Mouse (Mus musculus) neural tube, embryonic 15.5 days (tissue): ENCODE measurements around the gene 4933415A04Rik. TPM values are rescaled to one million over a fixed set of nuclear protein-coding genes. Genes with fewer than 3 reads are reported as not detected.

ENCODE experiments used
- ATAC-seq: fragments of 200-750 bp; cut with Nextera tagmentation; 2 replicates; pipeline ENCODE4 v1.8.0; 2017; ENCODE audit warnings: mild to moderate bottlenecking, moderate TSS enrichment, moderate library complexity; ENCODE audit not compliant: low FRiP score
- H3K27ac ChIP-seq: fragments of 300-500 bp; sonication (generic); replicated peaks from 2 replicates; pipeline ENCODE4 v1.5.1; 2015; ENCODE audit warnings: mild to moderate bottlenecking, inconsistent platforms
- H3K27me3 ChIP-seq: fragments of 300-500 bp; sonication (generic); replicated peaks from 2 replicates; pipeline ENCODE4 v1.6.1; 2015; ENCODE audit warnings: inconsistent platforms
- H3K36me3 ChIP-seq: fragments of 300-500 bp; sonication (generic); 2 replicates; pipeline ENCODE4 v1.6.1; 2015; ENCODE audit warnings: inconsistent platforms
- H3K4me1 ChIP-seq: fragments of 300-500 bp; sonication (generic); 2 replicates; pipeline ENCODE4 v1.6.1; 2015; ENCODE audit warnings: inconsistent platforms
- H3K4me2 ChIP-seq: fragments of 300-500 bp; sonication (generic); 2 replicates; pipeline ENCODE4 v1.6.1; 2015; ENCODE audit warnings: inconsistent platforms, mild to moderate bottlenecking, moderate library complexity
- H3K4me3 ChIP-seq: fragments of 300-500 bp; sonication (generic); replicated peaks from 2 replicates; pipeline ENCODE4 v1.5.1; 2015; ENCODE audit warnings: mild to moderate bottlenecking, inconsistent platforms
- H3K9ac ChIP-seq: fragments of 300-500 bp; sonication (generic); replicated peaks from 2 replicates; pipeline ENCODE4 v1.6.1; 2015; ENCODE audit warnings: mild to moderate bottlenecking, inconsistent platforms
- H3K9me3 ChIP-seq: fragments of 300-500 bp; sonication (generic); replicated peaks from 2 replicates; pipeline ENCODE4 v1.6.1; 2016; ENCODE audit warnings: inconsistent platforms
- WGBS: fragments of 180-500 bp; shearing (Covaris S2); methylation state at CpG from one replicate; pipeline ENCODE4 v1.1.7; 2015; ENCODE audit warnings: mixed read lengths; 5-methylcytosine and 5-hydroxymethylcytosine counted together
- polyA plus RNA-seq: library from polyadenylated mRNA; unstranded; fragments of >200 nt; fragmentation: Nextera tagmentation; extraction: Ambion mirVana; gene quantifications from 2 replicates; pipeline ENCODE4 v1.2.1, GENCODE M21; 2015

The 4933415A04Rik gene
- polyA plus RNA-seq, 1 experiment from 2014 or later, result 2.7 TPM

- 78% methylated on average over 5 of the region's 5 CpGs for WGBS
- Histone ChIP-seq H3K36me3 (no peaks in the 10 kb centered on the region), H3K27ac (no peak overlapping the region), H3K4me2 (no peak overlapping the region), H3K4me3 (no peak overlapping the region), H3K9ac (no peak overlapping the region), H3K9me3 (no peaks in the 10 kb centered on the region), H3K4me1 (peaks cover 17% of the 10 kb centered on the region; the same call in 1 of the 2 replicates), H3K27me3 (no peaks in the 10 kb centered on the region)
- no peak for ATAC-seq
These were observed 23.8 kb downstream of the 4933415A04Rik start for GRCm38 (mm10) chr11:43610662-43611033.

GRCm38 (mm10) chr11:43612834-43613488 lies 26.1 kb downstream of the 4933415A04Rik start:
- Histone ChIP-seq H3K4me2 (no peak overlapping the region), H3K4me1 (peaks cover 22% of the 10 kb centered on the region), H3K27me3 (no peaks in the 10 kb centered on the region), H3K36me3 (no peaks in the 10 kb centered on the region), H3K27ac (peak overlapping the region; percentile 68), H3K9ac (no peak overlapping the region), H3K4me3 (no peak overlapping the region), H3K9me3 (no peaks in the 10 kb centered on the region)
- 20% methylated on average over 12 of the region's 12 CpGs for WGBS
- peak; percentile 76 for ATAC-seq

- Histone ChIP-seq H3K27ac (peak overlapping the region; percentile 43), H3K9ac (no peak overlapping the region), H3K4me2 (no peak overlapping the region), H3K4me1 (peaks cover 18% of the 10 kb centered on the region), H3K9me3 (no peaks in the 10 kb centered on the region), H3K27me3 (no peaks in the 10 kb centered on the region), H3K36me3 (no peaks in the 10 kb centered on the region), H3K4me3 (no peak overlapping the region)
- WGBS, result 36% methylated on average over 5 of the region's 5 CpGs
- ATAC-seq, result peak; percentile 2; the same call in 1 of the 2 replicates
These were observed 31.1 kb downstream of the 4933415A04Rik start for GRCm38 (mm10) chr11:43617924-43618323.

- Histone ChIP-seq H3K4me2 (no peak overlapping the region), H3K27ac (peak overlapping the region; percentile 43; the same call in 1 of the 2 replicates), H3K9me3 (no peaks in the 10 kb centered on the region), H3K27me3 (no peaks in the 10 kb centered on the region), H3K9ac (no peak overlapping the region), H3K36me3 (no peaks in the 10 kb centered on the region), H3K4me1 (peaks cover 13% of the 10 kb centered on the region), H3K4me3 (no peak overlapping the region)
- peak; percentile 39; the same call in 1 of the 2 replicates for ATAC-seq
- WGBS, result 32% methylated on average over 7 of the region's 7 CpGs
These were observed 31.6 kb downstream of the 4933415A04Rik start for GRCm38 (mm10) chr11:43618403-43618802.

- Histone ChIP-seq H3K27me3 (no peaks in the 10 kb centered on the region), H3K9ac (no peak overlapping the region), H3K27ac (no peak overlapping the region), H3K4me3 (no peak overlapping the region), H3K9me3 (no peaks in the 10 kb centered on the region), H3K36me3 (no peaks in the 10 kb centered on the region), H3K4me2 (no peak overlapping the region), H3K4me1 (peaks cover 22% of the 10 kb centered on the region)
- WGBS, result 79% methylated on average over 5 of the region's 5 CpGs
- ATAC-seq, result no peak
These were observed 34.9 kb downstream of the 4933415A04Rik start for GRCm38 (mm10) chr11:43621769-43622168.

- H3K4me2 ChIP-seq, result no peak overlapping the region
- WGBS, result 100% methylated on average over 1 of the region's 1 CpGs
- no peaks in the 10 kb centered on the region for H3K36me3 ChIP-seq
These were observed 37.5 kb downstream of the 4933415A04Rik start for GRCm38 (mm10) chr11:43624341-43624740.

GRCm38 (mm10) chr11:43626300-43626926 lies 39.6 kb downstream of the 4933415A04Rik start:
- H3K27me3 ChIP-seq, result no peaks in the 10 kb centered on the region
- H3K4me1 ChIP-seq, result peaks cover 16% of the 10 kb centered on the region
- no peaks in the 10 kb centered on the region for H3K9me3 ChIP-seq
- H3K4me2 ChIP-seq, result peak overlapping the region; percentile 48
- peak; percentile 23; the same call in 1 of the 2 replicates for ATAC-seq
- H3K27ac ChIP-seq, result peak overlapping the region; percentile 65
- 10% methylated on average over 12 of the region's 12 CpGs for WGBS
- peak overlapping the region; percentile 12; the same call in 1 of the 2 replicates for H3K4me3 ChIP-seq
- H3K36me3 ChIP-seq, result no peaks in the 10 kb centered on the region
- H3K9ac ChIP-seq, result no peak overlapping the region; the same call in 1 of the 2 replicates

More at GRCm38 (mm10) chr11:43624341-43624740, 37.5 kb downstream of the 4933415A04Rik start:
- peaks cover 16% of the 10 kb centered on the region for H3K4me1 ChIP-seq
- no peaks in the 10 kb centered on the region for H3K9me3 ChIP-seq
- H3K9ac ChIP-seq, result no peak overlapping the region
- no peaks in the 10 kb centered on the region for H3K27me3 ChIP-seq
- no peak for ATAC-seq
- H3K27ac ChIP-seq, result no peak overlapping the region
- no peak overlapping the region for H3K4me3 ChIP-seq

- ATAC-seq, result peak; percentile 54; the same call in 1 of the 2 replicates
- no peaks in the 10 kb centered on the region for H3K27me3 ChIP-seq
- H3K4me3 ChIP-seq, result 0 out of 2 replicates have a peak overlapping the region, but pooled peaks have one; percentile 12
- peak overlapping the region; percentile 48 for H3K4me2 ChIP-seq
- WGBS, result 33% methylated on average over 18 of the region's 18 CpGs
- no peaks in the 10 kb centered on the region for H3K9me3 ChIP-seq
- no peaks in the 10 kb centered on the region for H3K36me3 ChIP-seq
- H3K4me1 ChIP-seq, result peaks cover 16% of the 10 kb centered on the region
- H3K9ac ChIP-seq, result no peak overlapping the region; the same call in 1 of the 2 replicates
- H3K27ac ChIP-seq, result peak overlapping the region; percentile 65
These were observed 40.2 kb downstream of the 4933415A04Rik start for GRCm38 (mm10) chr11:43626927-43627645.

- no peak for ATAC-seq
- 92% methylated on average over 9 of the region's 9 CpGs for WGBS
- H3K27ac ChIP-seq, result no peak overlapping the region
These were observed 44.8 kb downstream of the 4933415A04Rik start for GRCm38 (mm10) chr11:43631645-43632044.

GRCm38 (mm10) chr11:43632566-43632965 lies 45.7 kb downstream of the 4933415A04Rik start:
- H3K9ac ChIP-seq, result no peak overlapping the region
- no peaks in the 10 kb centered on the region for H3K36me3 ChIP-seq
- no peak overlapping the region for H3K4me3 ChIP-seq
- H3K27ac ChIP-seq, result no peak overlapping the region
- H3K27me3 ChIP-seq, result no peaks in the 10 kb centered on the region
- no peak overlapping the region for H3K4me2 ChIP-seq
- no peaks in the 10 kb centered on the region for H3K9me3 ChIP-seq
- 63% methylated on average over 4 of the region's 4 CpGs for WGBS
- ATAC-seq, result no peak
- peaks cover 12% of the 10 kb centered on the region for H3K4me1 ChIP-seq

More at GRCm38 (mm10) chr11:43631645-43632044, 44.8 kb downstream of the 4933415A04Rik start:
- Histone ChIP-seq H3K27me3 (no peaks in the 10 kb centered on the region), H3K4me2 (no peak overlapping the region), H3K9ac (no peak overlapping the region), H3K36me3 (no peaks in the 10 kb centered on the region), H3K4me1 (peaks cover 20% of the 10 kb centered on the region), H3K4me3 (no peak overlapping the region), H3K9me3 (no peaks in the 10 kb centered on the region)

- H3K27ac ChIP-seq, result no peak overlapping the region
- no peaks in the 10 kb centered on the region for H3K36me3 ChIP-seq
- no peaks in the 10 kb centered on the region for H3K27me3 ChIP-seq
- no peaks in the 10 kb centered on the region for H3K9me3 ChIP-seq
- peak; percentile 8; the same call in 1 of the 2 replicates for ATAC-seq
- H3K4me3 ChIP-seq, result no peak overlapping the region
- no peak overlapping the region for H3K4me2 ChIP-seq
- peaks cover 12% of the 10 kb centered on the region for H3K4me1 ChIP-seq
- H3K9ac ChIP-seq, result no peak overlapping the region
- WGBS, result 86% methylated on average over 6 of the region's 6 CpGs
These were observed 46.3 kb downstream of the 4933415A04Rik start for GRCm38 (mm10) chr11:43633165-43633564.
